Mouse (Mus musculus): ENCODE results near the gene Fgfr2.
A peak's percentile ranks its signal among the peaks of the same experiment; 100 is the strongest.

The Fgfr2 gene

GRCm38 (mm10) chr7:132930850-132931559 is 192.1 kb downstream of the Fgfr2 start, which contains the start of gene Zranb1:
TSS of gene Zranb1 (plus strand) at chr7:132931142.
- peak; percentile 99 for DNase-seq

GRCm38 (mm10) chr7:132930055-132930454 is 193.1 kb downstream of the Fgfr2 start:
- DNase-seq, result no peak

- no peak for DNase-seq
These were observed 195.9 kb downstream of the Fgfr2 start for GRCm38 (mm10) chr7:132927201-132927600.

GRCm38 (mm10) chr7:132925227-132925626 is 197.9 kb downstream of the Fgfr2 start:
- DNase-seq, result no peak

GRCm38 (mm10) chr7:132921971-132922370 is 201.2 kb downstream of the Fgfr2 start:
- DNase-seq, result no peak

- DNase-seq, result no peak
These were observed 219.4 kb downstream of the Fgfr2 start for GRCm38 (mm10) chr7:132903796-132904195.

- no peak for DNase-seq
These were observed 222.2 kb downstream of the Fgfr2 start for GRCm38 (mm10) chr7:132900826-132901531.

- DNase-seq, result no peak
These were observed 224.9 kb downstream of the Fgfr2 start for GRCm38 (mm10) chr7:132898234-132898633.

GRCm38 (mm10) chr7:132897258-132897657 is 225.9 kb downstream of the Fgfr2 start:
- no peak for DNase-seq

- no peak for DNase-seq
These were observed 226.8 kb downstream of the Fgfr2 start for GRCm38 (mm10) chr7:132896206-132896815.

- DNase-seq, result peak; percentile 44
These were observed 228.2 kb downstream of the Fgfr2 start for GRCm38 (mm10) chr7:132894841-132895555.

- no peak for DNase-seq
These were observed 229.8 kb downstream of the Fgfr2 start for GRCm38 (mm10) chr7:132893336-132893735.

GRCm38 (mm10) chr7:132892806-132893205 is 230.3 kb downstream of the Fgfr2 start:
- no peak for DNase-seq

GRCm38 (mm10) chr7:132892311-132892661 is 230.9 kb downstream of the Fgfr2 start:
- DNase-seq, result no peak

- DNase-seq, result peak; percentile 44
These were observed 231.4 kb downstream of the Fgfr2 start for GRCm38 (mm10) chr7:132891561-132892310.

GRCm38 (mm10) chr7:132890201-132890600 is 232.9 kb downstream of the Fgfr2 start:
- DNase-seq, result no peak

- DNase-seq, result no peak
These were observed 233.5 kb downstream of the Fgfr2 start for GRCm38 (mm10) chr7:132889691-132890090.

GRCm38 (mm10) chr7:132888518-132889249 is 234.5 kb downstream of the Fgfr2 start:
- no peak for DNase-seq

GRCm38 (mm10) chr7:132888052-132888451 is 235.1 kb downstream of the Fgfr2 start:
- DNase-seq, result no peak

GRCm38 (mm10) chr7:132887019-132887804 is 235.9 kb downstream of the Fgfr2 start:
- DNase-seq, result no peak

- DNase-seq, result no peak
These were observed 239.1 kb downstream of the Fgfr2 start for GRCm38 (mm10) chr7:132884031-132884430.

Data from layer of hippocampus, adult 9-11 months (tissue).